ENCODE assay signal across 28 mouse cellular contexts in genomic region chrX:101851566-101852354, GRCm38 (mm10). TPM values are rescaled to one million over a fixed set of nuclear protein-coding genes. Genes with fewer than 3 reads are reported as not detected.
DNase-seq lines count a peak whose midpoint lies in the region; ATAC-seq lines count a peak whose summit lies in the region.
"Had no signal": no experiment of that assay in that cellular context is flagged by ENCODE, and none has a peak within 500 bp of the region (broad histone marks: within the 10 kb centered on the region; RNA-seq: fewer than 3 reads in every experiment).

No protein-coding gene starts in this region.

- peaks cover 34% of the 10 kb centered on the region for H3K4me1 ChIP-seq in heart, embryonic 13.5 days
- peaks cover 13% of the 10 kb centered on the region; the same call in 1 of the 2 replicates for H3K4me1 ChIP-seq in heart, embryonic 11.5 days (ENCODE audit: control insufficient read depth, insufficient read depth, low read length)
- peaks cover 39% of the 10 kb centered on the region for H3K4me1 ChIP-seq in midbrain, embryonic 10.5 days
- H3K4me1 ChIP-seq in midbrain, embryonic 13.5 days (replicated peaks) = no peaks in the 10 kb centered on the region
- peaks cover 28% of the 10 kb centered on the region for H3K4me1 ChIP-seq in embryonic facial prominence, embryonic 10.5 days
- H3K4me1 ChIP-seq: embryonic facial prominence, embryonic 15.5 days had no signal

- peaks cover 64% of the 10 kb centered on the region for H3K27me3 ChIP-seq in heart, embryonic 13.5 days (replicated peaks)
- peaks cover 36% of the 10 kb centered on the region for H3K27me3 ChIP-seq in heart, embryonic 11.5 days (ENCODE audit: control insufficient read depth, insufficient read depth, low read length)
- peaks cover 99% of the 10 kb centered on the region for H3K27me3 ChIP-seq in midbrain, embryonic 10.5 days (ENCODE audit: low read depth, poor library complexity, severe bottlenecking)
- H3K27me3 ChIP-seq in midbrain, embryonic 13.5 days = peaks cover 74% of the 10 kb centered on the region
- H3K27me3 ChIP-seq in embryonic facial prominence, embryonic 10.5 days (replicated peaks; ENCODE audit: low read depth, poor library complexity, severe bottlenecking) = peaks cover 89% of the 10 kb centered on the region

- ATAC-seq in heart, embryonic 13.5 days (ENCODE audit: extremely low read depth, insufficient number of reproducible peaks, low FRiP score, low TSS enrichment) = no peak
- ATAC-seq in heart, embryonic 11.5 days (replicated peaks; ENCODE audit: insufficient number of reproducible peaks, low FRiP score, low TSS enrichment) = no peak
- no peak for ATAC-seq in midbrain, embryonic 13.5 days
- ATAC-seq: activated CD4-positive, CD25-positive, alpha-beta regulatory T cell, adult 4 months; CD4-positive, CD25-positive, alpha-beta regulatory T cell, adult 4 months; forebrain, postnatal 0 days; Patski had no signal

- no peaks in the 10 kb centered on the region for H3K36me3 ChIP-seq in heart, embryonic 13.5 days
- H3K36me3 ChIP-seq in heart, embryonic 11.5 days (ENCODE audit: control insufficient read depth, insufficient read depth, low read length) = no peaks in the 10 kb centered on the region
- no peaks in the 10 kb centered on the region for H3K36me3 ChIP-seq in midbrain, embryonic 10.5 days
- H3K36me3 ChIP-seq in midbrain, embryonic 13.5 days = no peaks in the 10 kb centered on the region
- H3K36me3 ChIP-seq in embryonic facial prominence, embryonic 10.5 days (replicated peaks) = no peaks in the 10 kb centered on the region
- H3K36me3 ChIP-seq: embryonic facial prominence, embryonic 15.5 days; heart, embryonic 10.5 days had no signal

- DNase-seq in midbrain, embryonic 10.5 days (ENCODE audit: low spot score) = peak; percentile 20
- peak; percentile 52 for DNase-seq in cerebellum, adult 8-10 months
- peak; percentile 27 for DNase-seq in embryonic facial prominence, embryonic 10.5 days (ENCODE audit: low spot score)
- DNase-seq in layer of hippocampus, postnatal 10 days (ENCODE audit: low spot score in 2 of 2) = no peak
- no peak for DNase-seq in right cerebral cortex, postnatal 36 days (ENCODE audit: low spot score in 2 of 2)
- DNase-seq: adrenal gland, postnatal 36 days; embryo, embryonic 11 days; forebrain, postnatal 0 days; heart, postnatal 36 days; kidney, postnatal 25 days; lung, adult 18-20 months; thymus, postnatal 25 days had no signal

- H3K27ac ChIP-seq in heart, embryonic 13.5 days (replicated peaks) = no peak overlapping the region
- H3K27ac ChIP-seq in heart, embryonic 11.5 days (ENCODE audit: low read depth, low read length) = no peak overlapping the region
- H3K27ac ChIP-seq in midbrain, embryonic 10.5 days (replicated peaks) = no peak overlapping the region
- H3K27ac ChIP-seq in midbrain, embryonic 13.5 days = no peak overlapping the region
- no peak overlapping the region for H3K27ac ChIP-seq in embryonic facial prominence, embryonic 10.5 days (replicated peaks)
- H3K27ac ChIP-seq: embryonic facial prominence, embryonic 15.5 days had no signal

- WGBS in heart, embryonic 13.5 days = 56% methylated on average over 7 of the region's 7 CpGs
- WGBS in heart, embryonic 11.5 days (ENCODE audit: insufficient replicate concordance) = 45% methylated on average over 7 of the region's 7 CpGs
- WGBS in midbrain, embryonic 10.5 days = 35% methylated on average over 7 of the region's 7 CpGs
- WGBS in midbrain, embryonic 13.5 days = 42% methylated on average over 7 of the region's 7 CpGs
- WGBS in embryonic facial prominence, embryonic 10.5 days = 41% methylated on average over 7 of the region's 7 CpGs

- no peaks in the 10 kb centered on the region for H3K9me3 ChIP-seq in heart, embryonic 13.5 days
- H3K9me3 ChIP-seq in heart, embryonic 11.5 days (replicated peaks; ENCODE audit: control insufficient read depth, low read length) = no peaks in the 10 kb centered on the region; the same call in 1 of the 2 replicates
- peaks cover 8% of the 10 kb centered on the region; the same call in 1 of the 2 replicates for H3K9me3 ChIP-seq in midbrain, embryonic 10.5 days (replicated peaks)
- H3K9me3 ChIP-seq in midbrain, embryonic 13.5 days = no peaks in the 10 kb centered on the region
- 0 out of 2 replicates have a peak, but pooled peaks cover 3% of the 10 kb centered on the region for H3K9me3 ChIP-seq in embryonic facial prominence, embryonic 10.5 days
- H3K9me3 ChIP-seq: embryonic facial prominence, embryonic 15.5 days; heart, embryonic 10.5 days had no signal

- no peak overlapping the region for H3K4me3 ChIP-seq in heart, embryonic 13.5 days
- no peak overlapping the region for H3K4me3 ChIP-seq in heart, embryonic 11.5 days (ENCODE audit: low read depth, low read length)
- H3K4me3 ChIP-seq in midbrain, embryonic 10.5 days = no peak overlapping the region
- no peak overlapping the region for H3K4me3 ChIP-seq in midbrain, embryonic 13.5 days (replicated peaks)
- peak overlapping the region; percentile 16; the same call in 1 of the 2 replicates for H3K4me3 ChIP-seq in embryonic facial prominence, embryonic 10.5 days
- H3K4me3 ChIP-seq: embryonic facial prominence, embryonic 15.5 days; megakaryocyte, embryonic 14.5 days had no signal

- H3K9ac ChIP-seq in heart, embryonic 13.5 days = no peak overlapping the region
- no peak overlapping the region for H3K9ac ChIP-seq in heart, embryonic 11.5 days (ENCODE audit: low read depth, low read length)
- H3K9ac ChIP-seq in midbrain, embryonic 13.5 days (replicated peaks) = no peak overlapping the region
- H3K9ac ChIP-seq: embryonic facial prominence, embryonic 15.5 days; forebrain, postnatal 0 days had no signal

- H3K4me2 ChIP-seq in heart, embryonic 13.5 days = peak overlapping the region; percentile 71
- H3K4me2 ChIP-seq in heart, embryonic 11.5 days = no peak overlapping the region; the same call in 1 of the 2 replicates
- no peak overlapping the region for H3K4me2 ChIP-seq in midbrain, embryonic 13.5 days (replicated peaks)
- H3K4me2 ChIP-seq: embryonic facial prominence, embryonic 15.5 days had no signal

RNA-seq across cellular contexts. Expression of gene Nhsl2, which starts 2.6 kb away (rescaled TPM):
- polyA plus RNA-seq in heart, embryonic 13.5 days (2015; fragmentation: Nextera tagmentation; extraction: Ambion mirVana) = 11.1 and 11.8 TPM in 2 replicates
- polyA plus RNA-seq in heart, embryonic 11.5 days (2014; fragmentation: Nextera tagmentation; extraction: Ambion mirVana) = 17.2 and 20.3 TPM in 2 replicates
- 14.0 and 14.1 TPM in 2 replicates for polyA plus RNA-seq in midbrain, embryonic 10.5 days (2016; fragmentation: Nextera tagmentation; extraction: Ambion mirVana)
- polyA plus RNA-seq in midbrain, embryonic 13.5 days (2015; fragmentation: Nextera tagmentation; extraction: Ambion mirVana) = 6.1 and 7.3 TPM in 2 replicates
- 27.5 and 30.0 TPM in 2 replicates for polyA plus RNA-seq in embryonic facial prominence, embryonic 10.5 days (2016; fragmentation: Nextera tagmentation; extraction: Ambion mirVana)
- total RNA-seq in layer of hippocampus, postnatal 10 days (2021) = 10 to 100 TPM; 21.5 to 21.9 TPM

RNA-seq across cellular contexts. Expression of gene 8030474K03Rik, which starts 57.3 kb away (rescaled TPM):
- polyA plus RNA-seq in heart, embryonic 13.5 days (2015; fragmentation: Nextera tagmentation; extraction: Ambion mirVana) = 0.17 and 0.19 TPM in 2 replicates
- polyA plus RNA-seq in heart, embryonic 11.5 days (2014; fragmentation: Nextera tagmentation; extraction: Ambion mirVana) = 0.20 TPM in 1 of 2 replicates, not detected in the other
- not detected in 2 replicates for polyA plus RNA-seq in midbrain, embryonic 10.5 days (2016; fragmentation: Nextera tagmentation; extraction: Ambion mirVana)
- not detected in 2 replicates for polyA plus RNA-seq in midbrain, embryonic 13.5 days (2015; fragmentation: Nextera tagmentation; extraction: Ambion mirVana)
- not detected in 2 replicates for polyA plus RNA-seq in embryonic facial prominence, embryonic 10.5 days (2016; fragmentation: Nextera tagmentation; extraction: Ambion mirVana)
- total RNA-seq in layer of hippocampus, postnatal 10 days (2021) = not detected
- total RNA-seq: adrenal gland, postnatal 36 days; forebrain, postnatal 0 days; gastrocnemius, postnatal 4 days; heart, postnatal 36 days; layer of hippocampus, adult 8-10 months; left cerebral cortex, adult 8-10 months; monocyte, adult 5-6 weeks had no signal
- polyA plus RNA-seq: activated CD4-positive, CD25-positive, alpha-beta regulatory T cell, adult 4 months; forebrain, postnatal 0 days; kidney, adult 2 months; limb, embryonic 11.5 days; neural tube, embryonic 11.5 days had no signal

RNA-seq across cellular contexts. Expression of gene Gm4779, which starts 57.5 kb away (rescaled TPM):
- polyA plus RNA-seq in heart, embryonic 13.5 days (2015; fragmentation: Nextera tagmentation; extraction: Ambion mirVana) = 0.22 and 0.28 TPM in 2 replicates
- polyA plus RNA-seq in heart, embryonic 11.5 days (2014; fragmentation: Nextera tagmentation; extraction: Ambion mirVana) = 0.19 and 0.20 TPM in 2 replicates
- 0.09 TPM in 1 of 2 replicates, not detected in the other for polyA plus RNA-seq in midbrain, embryonic 10.5 days (2016; fragmentation: Nextera tagmentation; extraction: Ambion mirVana)
- 0.08 TPM in 1 of 2 replicates, not detected in the other for polyA plus RNA-seq in midbrain, embryonic 13.5 days (2015; fragmentation: Nextera tagmentation; extraction: Ambion mirVana)
- 0.24 TPM in 1 of 2 replicates, not detected in the other for polyA plus RNA-seq in embryonic facial prominence, embryonic 10.5 days (2016; fragmentation: Nextera tagmentation; extraction: Ambion mirVana)
- not detected for total RNA-seq in layer of hippocampus, postnatal 10 days (2021)
- total RNA-seq: adrenal gland, postnatal 36 days; forebrain, postnatal 0 days; gastrocnemius, postnatal 4 days; heart, postnatal 36 days; monocyte, adult 5-6 weeks had no signal
- polyA plus RNA-seq: activated CD4-positive, CD25-positive, alpha-beta regulatory T cell, adult 4 months; forebrain, postnatal 0 days; limb, embryonic 11.5 days; neural tube, embryonic 11.5 days; Patski had no signal

Comparison
In these comparisons a context has a peak if more than half of its experiments do, and no peak if none do; other contexts are left out.
1. DNase-seq: peak in midbrain, embryonic 10.5 days (single experiment), cerebellum, adult 8-10 months (single experiment) and embryonic facial prominence, embryonic 10.5 days (single experiment); none in layer of hippocampus, postnatal 10 days (0 of 2) and right cerebral cortex, postnatal 36 days (0 of 2).